Mouse (Mus musculus) midbrain, embryonic 12.5 days (tissue): ENCODE results near the gene Tdrkh. TPM values are rescaled to one million over a fixed set of nuclear protein-coding genes. Genes with fewer than 3 reads are reported as not detected.

Experiments
- ATAC-seq: fragments of 200-750 bp; cut with Nextera tagmentation; 2 replicates; pipeline ENCODE4 v1.8.0; 2017; ENCODE audit warnings: low read depth, moderate TSS enrichment, moderate library complexity; ENCODE audit not compliant: low FRiP score
- H3K27ac ChIP-seq: fragments of 300-500 bp; sonication (generic); replicated peaks from 2 replicates; pipeline ENCODE4 v1.5.1; 2016; ENCODE audit warnings: mild to moderate bottlenecking
- H3K27me3 ChIP-seq: fragments of 300-500 bp; sonication (generic); 2 replicates; pipeline ENCODE4 v1.6.1; 2016; ENCODE audit warnings: mild to moderate bottlenecking
- H3K36me3 ChIP-seq: fragments of 300-500 bp; sonication (generic); 2 replicates; pipeline ENCODE4 v1.6.1; 2016
- H3K4me1 ChIP-seq: fragments of 300-500 bp; sonication (generic); 2 replicates; pipeline ENCODE4 v1.6.1; 2016
- H3K4me2 ChIP-seq: fragments of 300-500 bp; sonication (generic); replicated peaks from 2 replicates; pipeline ENCODE4 v1.6.1; 2016; ENCODE audit warnings: mild to moderate bottlenecking, moderate library complexity
- H3K4me3 ChIP-seq: fragments of 300-500 bp; sonication (generic); 2 replicates; pipeline ENCODE4 v1.5.1; 2016; ENCODE audit warnings: mild to moderate bottlenecking
- H3K9ac ChIP-seq: fragments of 300-500 bp; sonication (generic); replicated peaks from 2 replicates; pipeline ENCODE4 v1.6.1; 2016; ENCODE audit warnings: mild to moderate bottlenecking, moderate library complexity
- H3K9me3 ChIP-seq: fragments of 300-500 bp; sonication (generic); 2 replicates; pipeline ENCODE4 v1.6.1; 2016; ENCODE audit warnings: mild to moderate bottlenecking
- WGBS: fragments of 180-500 bp; shearing (Covaris S2); methylation state at CpG from one replicate; pipeline ENCODE4 v1.1.7; 2016; 5-methylcytosine and 5-hydroxymethylcytosine counted together
- polyA plus RNA-seq: library from polyadenylated mRNA; unstranded; fragments of >200 nt; fragmentation: Nextera tagmentation; extraction: Ambion mirVana; gene quantifications from 2 replicates; pipeline ENCODE4 v1.2.1, GENCODE M21; 2016

The Tdrkh gene
- polyA plus RNA-seq, 1 experiment from 2014 or later, result 54.7 TPM

DNA sequence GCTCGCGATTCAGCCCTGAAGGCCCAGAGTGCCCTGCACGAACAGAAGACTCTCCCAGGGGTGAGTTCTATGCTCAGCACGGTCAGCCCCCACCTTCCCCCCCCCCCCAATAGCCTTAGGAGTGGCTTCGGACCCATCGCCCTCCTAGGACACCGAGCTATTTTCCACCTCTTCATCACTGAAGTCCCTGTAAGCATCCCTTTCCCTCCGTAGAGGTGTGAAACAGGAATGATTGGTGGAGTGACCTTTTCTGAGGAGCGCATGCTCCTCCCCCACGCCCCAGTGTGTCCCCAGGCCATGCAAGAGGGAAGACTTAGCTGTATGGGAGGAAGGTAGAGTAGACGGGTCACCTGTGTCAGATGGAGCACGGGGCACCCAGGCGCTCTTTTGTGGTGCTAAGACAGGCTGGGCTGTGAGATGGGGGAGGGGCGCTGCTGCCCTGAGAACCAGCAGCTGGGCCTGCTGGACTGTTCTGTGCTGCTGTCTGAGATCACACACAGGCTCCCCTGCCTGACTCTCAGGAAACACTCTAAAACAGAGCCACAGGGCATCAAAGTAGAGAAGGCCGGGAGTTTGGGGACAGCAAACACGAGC, 67.3 kb downstream of the Tdrkh start, which contains the start of gene Riiad1:
Gene Riiad1, minus strand, starts transcription at position 51 of the 594 bp plus-strand sequence.
- 10% methylated on average over 16 of the region's 16 CpGs for WGBS
- Histone ChIP-seq H3K4me1 (peaks cover 84% of the 10 kb centered on the region), H3K27me3 (0 out of 2 replicates have a peak, but pooled peaks cover 4% of the 10 kb centered on the region), H3K27ac (peak within 1 kb of the TSS; percentile 93), H3K9me3 (no peaks in the 10 kb centered on the region), H3K36me3 (peaks cover 23% of the 10 kb centered on the region), H3K9ac (peak within 1 kb of the TSS; percentile 79), H3K4me3 (peak within 1 kb of the TSS; percentile 67), H3K4me2 (peak within 1 kb of the TSS; percentile 77)
- ATAC-seq, result no peak

DNA sequence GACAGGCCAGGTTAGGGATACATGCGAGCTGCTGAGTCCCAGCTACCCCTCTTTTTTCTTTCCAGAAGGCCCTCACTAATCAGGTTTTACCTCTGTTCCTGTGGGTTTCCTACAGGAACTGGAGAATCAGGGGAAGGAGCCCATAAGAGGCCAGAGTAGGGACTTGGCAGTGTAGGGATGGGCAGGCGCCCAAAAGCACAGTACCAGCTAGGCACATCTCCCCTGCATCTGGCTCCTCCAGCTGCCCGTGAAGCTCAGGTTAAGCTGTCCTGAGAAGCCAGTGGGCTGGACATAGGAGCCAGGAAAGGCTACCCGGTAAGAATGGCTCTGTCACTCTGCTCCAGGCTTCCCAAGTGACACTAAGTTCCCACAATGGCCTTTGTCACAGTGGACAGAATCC, 68.4 kb downstream of the Tdrkh start:
- H3K27ac ChIP-seq, result peak overlapping the region; percentile 92
- H3K9me3 ChIP-seq, result no peaks in the 10 kb centered on the region
- peak overlapping the region; percentile 79 for H3K9ac ChIP-seq
- H3K27me3 ChIP-seq, result 0 out of 2 replicates have a peak, but pooled peaks cover 4% of the 10 kb centered on the region
- peaks cover 28% of the 10 kb centered on the region for H3K36me3 ChIP-seq
- H3K4me2 ChIP-seq, result peak overlapping the region; percentile 77
- 69% methylated on average over 4 of the region's 4 CpGs for WGBS
- peak overlapping the region; percentile 67; the same call in 1 of the 2 replicates for H3K4me3 ChIP-seq
- no peak for ATAC-seq
- peaks cover 87% of the 10 kb centered on the region for H3K4me1 ChIP-seq

DNA sequence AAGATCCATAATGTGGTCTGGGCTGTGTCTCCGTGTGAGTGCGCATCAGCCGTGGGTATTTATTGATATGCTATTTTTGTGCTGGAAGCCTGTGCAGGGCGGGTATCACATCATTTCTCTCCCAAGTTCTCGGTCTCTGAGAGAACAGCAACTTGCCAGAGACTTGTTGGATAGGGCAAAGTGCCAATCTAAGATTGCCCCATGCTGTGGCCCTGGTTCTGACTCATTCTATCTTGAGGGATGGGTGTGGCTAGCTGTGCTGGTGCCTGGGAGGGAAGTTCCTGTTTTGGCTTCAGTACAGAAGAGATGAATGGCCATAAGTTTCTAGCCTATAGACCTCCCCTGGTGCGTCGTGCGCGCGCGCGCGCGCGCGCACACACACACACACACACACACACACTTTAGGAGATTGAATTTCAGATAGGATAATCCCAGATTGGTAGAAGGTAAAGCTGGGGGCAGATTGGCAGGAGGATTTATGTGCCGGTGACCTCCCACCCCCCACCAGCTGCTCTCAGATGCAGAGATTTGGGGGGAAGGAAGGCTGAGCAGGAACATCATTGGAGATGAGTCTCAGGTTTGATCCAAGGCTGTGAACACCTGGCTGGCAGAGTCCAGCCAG, 69.8 kb downstream of the Tdrkh start:
- H3K4me1 ChIP-seq, result peaks cover 86% of the 10 kb centered on the region
- no peak overlapping the region for H3K9ac ChIP-seq

DNA sequence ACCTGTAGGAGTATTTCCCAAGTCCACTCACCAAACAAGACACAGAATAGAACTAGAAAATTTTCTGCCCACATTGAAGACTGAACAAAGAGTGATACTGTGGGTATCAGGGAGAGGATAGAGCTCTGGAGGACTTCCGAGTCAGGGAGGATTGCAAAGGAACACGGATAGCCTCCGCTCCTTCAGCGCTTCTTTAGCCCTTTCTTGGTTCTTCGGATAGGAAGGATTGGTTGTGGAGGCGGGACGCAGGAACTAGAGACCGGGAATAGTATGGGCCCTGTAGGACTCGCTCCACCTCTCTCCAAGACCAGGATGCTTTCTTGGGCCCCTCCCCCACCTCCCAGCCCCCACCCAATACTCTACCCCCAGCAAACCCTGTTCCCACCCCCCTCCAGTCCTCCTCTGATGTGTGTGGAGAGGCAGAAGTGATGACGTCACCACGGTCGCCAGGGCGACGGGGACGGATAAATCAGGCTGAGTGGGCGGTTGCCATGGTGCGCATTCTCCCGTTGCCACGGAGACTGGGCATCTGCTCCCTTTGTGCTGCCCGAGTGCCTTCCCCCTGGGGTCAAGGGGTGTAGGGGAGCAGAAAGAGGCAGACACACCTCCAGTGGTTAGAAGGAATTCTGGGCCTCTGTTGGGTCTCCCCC, 70.8 kb downstream of the Tdrkh start:
- no peaks in the 10 kb centered on the region for H3K9me3 ChIP-seq
- peaks cover 53% of the 10 kb centered on the region for H3K36me3 ChIP-seq
- WGBS, result 8% methylated on average over 20 of the region's 20 CpGs
- H3K4me3 ChIP-seq, result peak overlapping the region; percentile 20
- H3K27ac ChIP-seq, result peak overlapping the region; percentile 92
- peak; percentile 95 for ATAC-seq
- H3K4me1 ChIP-seq, result peaks cover 83% of the 10 kb centered on the region
- H3K27me3 ChIP-seq, result no peaks in the 10 kb centered on the region
- peak overlapping the region; percentile 35; the same call in 1 of the 2 replicates for H3K9ac ChIP-seq
- H3K4me2 ChIP-seq, result peak overlapping the region; percentile 77

More for the DNA sequence above, 69.8 kb downstream of the Tdrkh start:
- H3K4me3 ChIP-seq, result 0 out of 2 replicates have a peak overlapping the region, but pooled peaks have one; percentile 1
- H3K4me2 ChIP-seq, result peak overlapping the region; percentile 77
- 83% methylated on average over 17 of the region's 17 CpGs for WGBS
- ATAC-seq, result no peak
- peak overlapping the region; percentile 92 for H3K27ac ChIP-seq
- 0 out of 2 replicates have a peak, but pooled peaks cover 4% of the 10 kb centered on the region for H3K27me3 ChIP-seq
- H3K9me3 ChIP-seq, result no peaks in the 10 kb centered on the region
- peaks cover 43% of the 10 kb centered on the region for H3K36me3 ChIP-seq

Other genes with a start within 250 kb of the Tdrkh start
- not detected in 2 replicates for gene Gm10696, start 235.1 kb upstream of the Tdrkh start, polyA plus RNA-seq
- not detected in 2 replicates for gene Gm5286, start 216.6 kb upstream of the Tdrkh start, polyA plus RNA-seq
- gene Gm4778, start 149.2 kb upstream of the Tdrkh start, polyA plus RNA-seq, result not detected in 2 replicates
- 12.8 and 13.3 TPM in 2 replicates for gene Them4, start 103.2 kb upstream of the Tdrkh start, polyA plus RNA-seq
- not detected in 2 replicates for gene Them5, start 71.2 kb upstream of the Tdrkh start, polyA plus RNA-seq
- 1.9 and 3.3 TPM in 2 replicates for gene C2cd4d, start 50.8 kb upstream of the Tdrkh start, polyA plus RNA-seq
- gene Rorc, start 40.5 kb upstream of the Tdrkh start, polyA plus RNA-seq, result 0.18 and 0.28 TPM in 2 replicates
- 0.68 and 0.71 TPM in 2 replicates for gene Lingo4, start 14.8 kb upstream of the Tdrkh start, polyA plus RNA-seq
- gene Mrpl9, start 30.0 kb downstream of the Tdrkh start, polyA plus RNA-seq, result 58.8 and 64.9 TPM in 2 replicates
- 1.1 and 1.6 TPM in 2 replicates for gene Oaz3, start 30.6 kb downstream of the Tdrkh start, polyA plus RNA-seq
- 222 and 240 TPM in 2 replicates for gene Celf3, start 65.0 kb downstream of the Tdrkh start, polyA plus RNA-seq
- gene Riiad1, start 67.1 kb downstream of the Tdrkh start, polyA plus RNA-seq, result 15.8 and 19.0 TPM in 2 replicates
- 65.6 and 79.1 TPM in 2 replicates for gene Snx27, start 169.4 kb downstream of the Tdrkh start, polyA plus RNA-seq
- gene Gm10972, start 229.8 kb downstream of the Tdrkh start, polyA plus RNA-seq, result not detected in 2 replicates
- gene Tuft1, start 245.6 kb downstream of the Tdrkh start, polyA plus RNA-seq, result 3.2 and 4.1 TPM in 2 replicates